Mouse (Mus musculus) ES-E14 (cell line): ENCODE measurements around the gene Gm8947. TPM values are rescaled to one million over a fixed set of nuclear protein-coding genes. Genes with fewer than 3 reads are reported as not detected.

Experiments used
- DNase-seq: peaks from one replicate; pipeline ENCODE4 v3.0.0-alpha.2; 2013; ENCODE audit warnings: low read depth, low spot score
- H3K27ac ChIP-seq: 2 replicates; pipeline ENCODE4 v1.5.1; 2012; ENCODE audit warnings: low read depth, mild to moderate bottlenecking, low read length, moderate library complexity, mixed read lengths; ENCODE audit not compliant: poor library complexity, insufficient read depth, severe bottlenecking
- H3K36me3 ChIP-seq: 2 replicates; pipeline ENCODE4 v1.6.1; 2012; ENCODE audit warnings: mild to moderate bottlenecking, low read length, moderate library complexity, mixed read lengths; ENCODE audit not compliant: control insufficient read depth, poor library complexity, insufficient read depth, severe bottlenecking
- H3K4me1 ChIP-seq, 2 experiments: fragments of 150-350 bp in 1 of 2; sonication (generic) in 1 of 2; 2 replicates each; pipeline ENCODE4 v1.6.1; 2012; ENCODE audit warnings: low read length in 2 of 2, mild to moderate bottlenecking in 1 of 2, mixed read lengths in 1 of 2; ENCODE audit not compliant: control insufficient read depth in 2 of 2, insufficient read depth in 2 of 2, poor library complexity in 1 of 2
- H3K4me3 ChIP-seq, 2 experiments: fragments of 150-350 bp in 1 of 2; sonication (generic) in 1 of 2; 2 replicates each; pipeline ENCODE4 v1.5.1; 2012; ENCODE audit warnings: low read length in 2 of 2, low read depth in 1 of 2, mild to moderate bottlenecking in 1 of 2, mixed read lengths in 1 of 2; ENCODE audit not compliant: insufficient read depth in 1 of 2, poor library complexity in 1 of 2, severe bottlenecking in 1 of 2
- H3K9ac ChIP-seq: 2 replicates; pipeline ENCODE4 v1.6.1; 2012; ENCODE audit warnings: low read depth, mild to moderate bottlenecking, low read length, mixed read lengths; ENCODE audit not compliant: poor library complexity, insufficient read depth, severe bottlenecking
- H3K9me3 ChIP-seq: fragments of 150-350 bp; sonication (generic); 2 replicates; pipeline ENCODE4 v1.6.1; 2012; ENCODE audit warnings: low read depth, mild to moderate bottlenecking, low read length; ENCODE audit not compliant: control insufficient read depth, insufficient read depth
- CHD2 ChIP-seq: IDR thresholded peaks from 2 replicates; pipeline ENCODE4 v1.6.1; 2014; ENCODE audit warnings: mild to moderate bottlenecking, low read depth, low read length, inconsistent platforms
- HCFC1 ChIP-seq: IDR thresholded peaks from 2 replicates; pipeline ENCODE4 v1.6.1; 2012; ENCODE audit warnings: low read length, inconsistent platforms, borderline replicate concordance; ENCODE audit not compliant: insufficient read depth
- MAFK ChIP-seq: IDR thresholded peaks from 2 replicates; pipeline ENCODE4 v1.6.1; 2014; ENCODE audit warnings: mild to moderate bottlenecking, low read depth, low read length, inconsistent platforms; ENCODE audit not compliant: insufficient read depth
- ZC3H11A ChIP-seq: IDR thresholded peaks from 2 replicates; pipeline ENCODE4 v1.6.1; 2012; ENCODE audit warnings: low read depth, mild to moderate bottlenecking, inconsistent platforms, low read length, borderline replicate concordance
- ZNF384 ChIP-seq: IDR thresholded peaks from 2 replicates; pipeline ENCODE4 v1.6.1; 2012; ENCODE audit warnings: low read depth, low read length, inconsistent platforms
- in situ Hi-C, 2 experiments: fragments of 600-800 bp; cut with MboI; formaldehyde crosslinking; loops; one replicate each; pipeline ENCODE4 v1.15.1; 2025; ENCODE audit warnings: low sequenced_read_pairs in 2 of 2, inconsistent platforms in 1 of 2; ENCODE audit not compliant: unreplicated experiment in 2 of 2
- total RNA-seq: library from RNA; depleted of rRNA; stranded (reverse); fragments of 300-350 nt; gene quantifications from 2 replicates; pipeline ENCODE4 v1.2.3, GENCODE M21; 2012

The Gm8947 gene
- total RNA-seq, 1 experiment = 0.49 TPM

DNA sequence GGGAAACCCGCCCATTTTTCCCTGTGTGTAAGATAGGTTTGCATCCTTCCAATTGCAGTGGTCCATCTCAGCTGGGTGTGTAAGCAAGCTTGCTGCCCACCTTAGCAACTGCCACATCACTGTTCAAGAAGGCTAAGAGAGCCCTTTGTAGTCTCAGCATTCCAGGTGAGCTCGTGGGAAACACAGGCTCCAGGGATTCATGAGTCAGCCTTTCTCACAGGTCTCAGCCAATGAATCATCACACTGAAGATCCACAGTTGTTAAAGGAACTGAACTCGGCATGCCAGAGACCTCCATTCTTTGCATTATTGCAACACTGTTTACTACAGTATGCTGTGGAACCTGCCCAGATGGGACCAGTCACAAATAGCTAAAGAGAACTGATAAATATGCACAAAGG, 23.5 kb upstream of the Gm8947 start:
- DNase-seq = no peak
- H3K36me3 ChIP-seq = no peaks in the 10 kb centered on the region
- H3K4me3 ChIP-seq = no peak overlapping the region
- no peak overlapping the region for H3K27ac ChIP-seq
- in situ Hi-C loops = no loop called here
- no peaks in the 10 kb centered on the region for H3K4me1 ChIP-seq
- H3K9ac ChIP-seq = no peak overlapping the region
- TF ChIP-seq CHD2 = no peak
- TF ChIP-seq MAFK = peak; percentile 71
- H3K9me3 ChIP-seq = no peaks in the 10 kb centered on the region

DNA sequence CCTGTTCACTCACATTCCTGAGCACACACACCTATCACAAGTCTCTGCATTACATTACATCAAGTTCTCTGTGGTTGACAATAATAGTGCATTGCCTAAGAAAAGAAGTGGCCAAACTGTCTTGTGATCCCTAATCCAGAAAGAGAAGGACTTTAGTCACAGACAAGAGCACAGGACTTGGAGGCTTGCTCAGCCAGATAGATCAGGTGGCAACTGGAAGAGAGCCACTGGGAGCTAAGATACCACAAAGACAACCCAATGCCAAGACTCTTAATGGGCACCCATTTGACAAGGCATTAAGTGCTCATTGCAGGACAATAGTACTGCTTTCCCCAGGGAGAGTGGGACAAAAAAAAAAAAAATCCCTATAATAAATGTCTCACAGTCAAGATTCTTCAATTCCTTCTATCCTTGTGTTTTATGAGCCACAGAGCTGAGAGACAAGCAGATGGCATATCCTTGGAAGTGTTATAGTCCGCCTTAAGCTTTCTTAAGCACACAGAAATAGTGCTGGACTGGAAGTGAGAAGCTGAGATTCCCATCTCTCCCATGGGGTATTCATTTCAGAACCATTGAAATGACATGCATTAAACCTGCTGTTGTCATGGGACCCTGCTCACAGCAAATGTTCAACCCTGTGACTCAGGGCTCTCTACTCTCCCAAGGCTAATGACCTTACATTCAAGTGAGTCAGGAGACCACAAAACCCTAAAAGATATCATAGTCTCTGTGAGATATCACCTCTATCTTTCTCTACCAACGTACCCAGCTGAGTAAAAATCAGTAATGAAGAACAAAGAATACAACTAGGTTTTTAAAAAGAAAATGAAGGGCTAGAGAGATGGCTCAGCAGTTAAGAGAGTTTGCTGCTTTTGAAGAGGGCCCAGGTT, 20.4 kb upstream of the Gm8947 start:
- H3K27ac ChIP-seq = no peak overlapping the region
- H3K9ac ChIP-seq = no peak overlapping the region
- DNase-seq = no peak
- in situ Hi-C loops = no loop called here
- no peaks in the 10 kb centered on the region for H3K9me3 ChIP-seq
- no peaks in the 10 kb centered on the region for H3K4me1 ChIP-seq
- no peak overlapping the region for H3K4me3 ChIP-seq
- no peaks in the 10 kb centered on the region for H3K36me3 ChIP-seq
- TF ChIP-seq MAFK = no peak
- no peak for TF ChIP-seq CHD2
- no peak for TF ChIP-seq ZNF384
- no peak for TF ChIP-seq ZC3H11A

DNA sequence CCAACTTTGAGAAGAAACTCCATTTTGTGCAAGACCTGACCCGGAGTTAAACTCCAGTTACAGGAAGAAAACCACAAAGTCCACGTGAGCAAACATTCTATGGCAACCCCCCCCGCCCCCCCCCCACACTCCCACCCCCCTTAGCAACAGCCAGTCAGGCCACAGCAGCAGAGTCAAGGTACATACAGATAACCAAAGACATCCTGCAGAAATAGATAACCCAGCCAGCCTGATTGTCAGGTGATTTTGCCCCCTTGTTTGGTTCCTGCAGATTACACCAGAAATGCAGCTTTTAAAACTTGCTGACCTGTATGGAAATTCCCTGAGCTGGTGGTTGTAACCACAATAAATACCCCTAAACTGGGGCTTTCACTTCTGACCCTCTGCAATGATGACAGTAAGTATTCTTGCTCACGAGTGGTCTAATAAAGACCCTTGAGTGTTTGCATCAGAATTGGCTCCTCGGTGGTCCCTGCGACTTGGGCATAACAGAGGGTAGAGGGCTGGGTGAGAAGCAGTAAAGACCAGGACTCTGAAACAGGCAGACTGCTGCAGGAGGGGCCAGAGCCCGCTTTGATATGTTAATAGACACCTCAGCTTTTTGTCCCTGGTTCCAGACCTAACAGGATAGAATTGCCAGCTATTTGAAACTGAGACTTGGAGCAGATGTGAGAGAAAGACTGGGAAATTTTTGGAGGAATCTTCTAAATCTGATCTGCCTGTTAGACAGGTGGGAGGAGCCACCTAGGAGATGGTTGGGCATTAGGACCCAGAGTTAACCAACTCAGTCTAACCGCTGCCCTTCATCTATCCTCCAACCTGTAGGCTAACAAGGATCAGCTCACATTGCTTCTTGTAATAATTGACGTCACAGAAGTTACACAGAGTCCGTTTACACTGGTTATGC, 14.9 kb upstream of the Gm8947 start:
- TF ChIP-seq ZC3H11A (no peak), MAFK (no peak), ZNF384 (no peak), CHD2 (no peak)

DNA sequence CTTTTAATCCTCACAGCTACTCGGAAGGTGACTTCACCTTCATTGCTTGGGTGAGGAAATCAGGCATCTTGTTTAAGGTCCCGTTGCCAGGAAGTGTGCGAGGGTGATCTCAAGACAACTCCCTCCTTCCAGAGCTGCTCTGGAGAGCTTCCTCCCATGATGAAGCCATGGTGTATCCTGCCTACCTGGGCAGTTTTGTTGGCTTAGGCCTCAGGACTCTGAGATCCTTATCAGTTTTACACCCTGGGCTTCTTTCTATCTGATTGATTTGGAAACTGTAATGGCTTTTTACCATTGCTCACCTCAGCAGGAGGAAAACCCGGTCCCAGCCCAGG, 14.3 kb upstream of the Gm8947 start:
- DNase-seq = no peak
- peaks cover 0 to 3% of the 10 kb centered on the region in 2 experiments; a peak in 1 of 4 replicates for H3K4me1 ChIP-seq
- peak overlapping the region; percentile 63; the same call in 1 of the 2 replicates for H3K9ac ChIP-seq
- H3K27ac ChIP-seq = peak overlapping the region; percentile 81
- H3K36me3 ChIP-seq = no peaks in the 10 kb centered on the region
- in situ Hi-C loops = no loop called here
- H3K4me3 ChIP-seq = peak overlapping the region; percentile 57 to 70
- TF ChIP-seq HCFC1 (no peak), ZNF384 (no peak), CHD2 (no peak)
- H3K9me3 ChIP-seq = no peaks in the 10 kb centered on the region

More for the DNA sequence above, 14.9 kb upstream of the Gm8947 start:
- peaks cover 0 to 3% of the 10 kb centered on the region in 2 experiments; a peak in 1 of 4 replicates for H3K4me1 ChIP-seq
- H3K9ac ChIP-seq = peak overlapping the region; percentile 63; the same call in 1 of the 2 replicates
- in situ Hi-C loops = no loop called here
- peak overlapping the region; percentile 57 to 70 for H3K4me3 ChIP-seq
- no peaks in the 10 kb centered on the region for H3K9me3 ChIP-seq
- peak overlapping the region; percentile 81 for H3K27ac ChIP-seq
- DNase-seq = peak; percentile 78
- H3K36me3 ChIP-seq = no peaks in the 10 kb centered on the region
